Mouse (Mus musculus) stomach, adult 2 months (tissue): Measurements from ENCODE around the gene Hc. TPM values are rescaled to one million over a fixed set of nuclear protein-coding genes. Genes with fewer than 3 reads are reported as not detected.

Experiments used
- polyA plus RNA-seq: library from polyadenylated mRNA; depleted of rRNA; stranded (reverse); fragments of >200 nt; gene quantifications from 2 replicates; pipeline ENCODE4 v1.2.3, GENCODE M21; 2012; rRNA removed

Hc gene
- not detected in 2 replicates for polyA plus RNA-seq

GRCm38 (mm10) chr2:35061338-35061737 is at the start of gene Hc:
Gene Hc (minus strand): TSS chr2:35061438.

GRCm38 (mm10) chr2:35109141-35109923 is 48.1 kb upstream of the Hc start, which contains the start of gene Cntrl:
Gene Cntrl (plus strand): TSS chr2:35109492.

GRCm38 (mm10) chr2:35101443-35101842 is 40.2 kb upstream of the Hc start, which contains the start of gene AI182371:
Gene AI182371 (minus strand): TSS chr2:35101543.

GRCm38 (mm10) chr2:34961481-34962036 is 99.7 kb downstream of the Hc start, which contains the start of gene Traf1:
Gene Traf1 (minus strand): TSS chr2:34961772.

Other genes starting within 250 kb of the Hc start
- 10.6 and 11.7 TPM in 2 replicates for gene Fbxw2, start 235.1 kb downstream of the Hc start, polyA plus RNA-seq
- gene Gm34653, start 228.4 kb downstream of the Hc start, polyA plus RNA-seq, result not detected in 2 replicates
- gene Cutal, start 187.0 kb downstream of the Hc start, polyA plus RNA-seq, result 6.6 and 10.9 TPM in 2 replicates
- gene Psmd5, start 186.5 kb downstream of the Hc start, polyA plus RNA-seq, result 2.6 and 2.7 TPM in 2 replicates
- gene Phf19, start 147.4 kb downstream of the Hc start, polyA plus RNA-seq, result 0.53 and 0.58 TPM in 2 replicates
- gene Traf1, start 99.7 kb downstream of the Hc start, polyA plus RNA-seq, result 1.3 and 1.6 TPM in 2 replicates
- gene AI182371, start 40.1 kb upstream of the Hc start, polyA plus RNA-seq, result 0.13 TPM in 1 of 2 replicates, not detected in the other
- gene Cntrl, start 48.1 kb upstream of the Hc start, polyA plus RNA-seq, result 1.9 and 3.3 TPM in 2 replicates
- 660 and 1,241 TPM in 2 replicates for gene Rab14, start 139.7 kb upstream of the Hc start, polyA plus RNA-seq
- gene Gsn, start 194.9 kb upstream of the Hc start, polyA plus RNA-seq, result 620 and 814 TPM in 2 replicates